Mouse (Mus musculus) ovary, postnatal 36 days (tissue): Measurements from ENCODE around the gene Rab38.
A peak's percentile ranks its signal among the peaks of the same experiment; 100 is the strongest.

ENCODE experiments used
- DNase-seq: peaks from one replicate; pipeline ENCODE4 v3.0.0; 2022; ENCODE audit warnings: low spot score, mixed read lengths

Gene Rab38

GRCm38 (mm10) chr7:88429786-88430691 lies at the start of gene Rab38:
Rab38 (plus strand) TSS chr7:88430273.
- peak; percentile 60 for DNase-seq

GRCm38 (mm10) chr7:88394568-88394967 lies 35.5 kb upstream of the Rab38 start:
- DNase-seq = no peak

GRCm38 (mm10) chr7:88395745-88396144 lies 34.3 kb upstream of the Rab38 start:
- DNase-seq = no peak

GRCm38 (mm10) chr7:88405311-88405710 lies 24.8 kb upstream of the Rab38 start:
- DNase-seq = no peak

- no peak for DNase-seq
Measured at GRCm38 (mm10) chr7:88406466-88406865, 23.6 kb upstream of the Rab38 start.

- DNase-seq = no peak
Measured at GRCm38 (mm10) chr7:88421821-88422220, 8.3 kb upstream of the Rab38 start.

GRCm38 (mm10) chr7:88423889-88424288 lies 6.2 kb upstream of the Rab38 start:
- no peak for DNase-seq

- DNase-seq = no peak
Measured at GRCm38 (mm10) chr7:88425744-88426143, 4.3 kb upstream of the Rab38 start.

- DNase-seq = no peak
Measured at GRCm38 (mm10) chr7:88427484-88427883, 2.6 kb upstream of the Rab38 start.

GRCm38 (mm10) chr7:88430692-88431084 lies 615 bp downstream of the Rab38 start:
- DNase-seq = no peak

- DNase-seq = no peak
Measured at GRCm38 (mm10) chr7:88440301-88440700, 10.2 kb downstream of the Rab38 start.

GRCm38 (mm10) chr7:88442649-88443048 lies 12.6 kb downstream of the Rab38 start:
- no peak for DNase-seq

GRCm38 (mm10) chr7:88443435-88443834 lies 13.4 kb downstream of the Rab38 start:
- DNase-seq = no peak

- no peak for DNase-seq
Measured at GRCm38 (mm10) chr7:88445320-88445903, 15.3 kb downstream of the Rab38 start.

GRCm38 (mm10) chr7:88453234-88453633 lies 23.2 kb downstream of the Rab38 start:
- DNase-seq = no peak

GRCm38 (mm10) chr7:88457827-88458226 lies 27.8 kb downstream of the Rab38 start:
- DNase-seq = no peak

- no peak for DNase-seq
Measured at GRCm38 (mm10) chr7:88467754-88468153, 37.7 kb downstream of the Rab38 start.

GRCm38 (mm10) chr7:88482110-88482619 lies 52.1 kb downstream of the Rab38 start:
- no peak for DNase-seq

GRCm38 (mm10) chr7:88482628-88483027 lies 52.6 kb downstream of the Rab38 start:
- no peak for DNase-seq

- DNase-seq = no peak
Measured at GRCm38 (mm10) chr7:88491020-88491419, 60.9 kb downstream of the Rab38 start.

GRCm38 (mm10) chr7:88502217-88502817 lies 72.2 kb downstream of the Rab38 start:
- no peak for DNase-seq

- DNase-seq = no peak
Measured at GRCm38 (mm10) chr7:88509748-88510147, 79.7 kb downstream of the Rab38 start.

- no peak for DNase-seq
Measured at GRCm38 (mm10) chr7:88522481-88522880, 92.4 kb downstream of the Rab38 start.
